Mouse (Mus musculus): Measurements from ENCODE around the gene Dmgdh. TPM values are rescaled to one million over a fixed set of nuclear protein-coding genes. Genes with fewer than 3 reads are reported as not detected.

Dmgdh gene
- polyA plus RNA-seq, 1 experiment = 0.72 TPM

- H3K27ac ChIP-seq (ENCODE audit: insufficient read depth, low read length) = no peak overlapping the region
- no peaks in the 10 kb centered on the region; the same call in 1 of the 2 replicates for H3K9me3 ChIP-seq (replicated peaks; ENCODE audit: control insufficient read depth, insufficient read depth, low read length, poor library complexity, severe bottlenecking)
- H3K4me3 ChIP-seq (ENCODE audit: low read depth, low read length) = no peak overlapping the region
- no peak for TF ChIP-seq CTCF (IDR thresholded peaks at IDR 0.05; ENCODE audit: low read depth, low read length)
- no peak for TF ChIP-seq EP300 (IDR thresholded peaks at IDR 0.05; ENCODE audit: insufficient read depth, low read depth, low read length)
- no peak for TF ChIP-seq POLR2A (IDR thresholded peaks at IDR 0.05; ENCODE audit: insufficient read depth, low read length)
- H3K4me1 ChIP-seq (ENCODE audit: control insufficient read depth, insufficient read depth, low read length) = no peaks in the 10 kb centered on the region
- H3K27me3 ChIP-seq (ENCODE audit: control insufficient read depth, insufficient read depth, low read length, poor library complexity, severe bottlenecking) = no peaks in the 10 kb centered on the region
- no peak overlapping the region for H3K9ac ChIP-seq (ENCODE audit: low read depth, poor library complexity, severe bottlenecking)
- no peaks in the 10 kb centered on the region for H3K36me3 ChIP-seq (ENCODE audit: control insufficient read depth, insufficient read depth, low read length, poor library complexity, severe bottlenecking)
Observed at GRCm38 (mm10) chr13:93667586-93667985, 6.6 kb upstream of the Dmgdh start.

- no peak overlapping the region for H3K9ac ChIP-seq (ENCODE audit: low read depth, poor library complexity, severe bottlenecking)
- H3K4me1 ChIP-seq (ENCODE audit: control insufficient read depth, insufficient read depth, low read length) = no peaks in the 10 kb centered on the region
- TF ChIP-seq POLR2A (IDR thresholded peaks at IDR 0.05; ENCODE audit: insufficient read depth, low read length) (no peak), CTCF (IDR thresholded peaks at IDR 0.05; ENCODE audit: low read depth, low read length) (no peak), EP300 (IDR thresholded peaks at IDR 0.05; ENCODE audit: insufficient read depth, low read depth, low read length) (no peak)
- H3K4me3 ChIP-seq (ENCODE audit: low read depth, low read length) = no peak overlapping the region
- H3K9me3 ChIP-seq (replicated peaks; ENCODE audit: control insufficient read depth, insufficient read depth, low read length, poor library complexity, severe bottlenecking) = no peaks in the 10 kb centered on the region; the same call in 1 of the 2 replicates
- H3K27me3 ChIP-seq (ENCODE audit: control insufficient read depth, insufficient read depth, low read length, poor library complexity, severe bottlenecking) = peaks cover 5% of the 10 kb centered on the region; the same call in 1 of the 2 replicates
- no peaks in the 10 kb centered on the region for H3K36me3 ChIP-seq (ENCODE audit: control insufficient read depth, insufficient read depth, low read length, poor library complexity, severe bottlenecking)
- H3K27ac ChIP-seq (ENCODE audit: insufficient read depth, low read length) = no peak overlapping the region
Observed at GRCm38 (mm10) chr13:93672371-93672770, 1.9 kb upstream of the Dmgdh start.

- H3K27ac ChIP-seq (ENCODE audit: insufficient read depth, low read length) = no peak overlapping the region
- H3K4me3 ChIP-seq (ENCODE audit: low read depth, low read length) = no peak overlapping the region
- no peaks in the 10 kb centered on the region for H3K36me3 ChIP-seq (ENCODE audit: control insufficient read depth, insufficient read depth, low read length, poor library complexity, severe bottlenecking)
- no peaks in the 10 kb centered on the region; the same call in 1 of the 2 replicates for H3K9me3 ChIP-seq (replicated peaks; ENCODE audit: control insufficient read depth, insufficient read depth, low read length, poor library complexity, severe bottlenecking)
- H3K27me3 ChIP-seq (ENCODE audit: control insufficient read depth, insufficient read depth, low read length, poor library complexity, severe bottlenecking) = peaks cover 5% of the 10 kb centered on the region; the same call in 1 of the 2 replicates
- no peak overlapping the region for H3K9ac ChIP-seq (ENCODE audit: low read depth, poor library complexity, severe bottlenecking)
- no peaks in the 10 kb centered on the region for H3K4me1 ChIP-seq (ENCODE audit: control insufficient read depth, insufficient read depth, low read length)
- TF ChIP-seq POLR2A (IDR thresholded peaks at IDR 0.05; ENCODE audit: insufficient read depth, low read length) (no peak), EP300 (IDR thresholded peaks at IDR 0.05; ENCODE audit: insufficient read depth, low read depth, low read length) (no peak), CTCF (IDR thresholded peaks at IDR 0.05; ENCODE audit: low read depth, low read length) (no peak)
Observed at GRCm38 (mm10) chr13:93673296-93673695, 937 bp upstream of the Dmgdh start.

- Histone ChIP-seq H3K9me3 (replicated peaks; ENCODE audit: control insufficient read depth, insufficient read depth, low read length, poor library complexity, severe bottlenecking) (no peaks in the 10 kb centered on the region), H3K27me3 (ENCODE audit: control insufficient read depth, insufficient read depth, low read length, poor library complexity, severe bottlenecking) (peaks cover 5% of the 10 kb centered on the region; the same call in 1 of the 2 replicates), H3K9ac (ENCODE audit: low read depth, poor library complexity, severe bottlenecking) (no peak overlapping the region), H3K27ac (ENCODE audit: insufficient read depth, low read length) (no peak overlapping the region), H3K4me3 (ENCODE audit: low read depth, low read length) (no peak overlapping the region), H3K4me1 (ENCODE audit: control insufficient read depth, insufficient read depth, low read length) (no peaks in the 10 kb centered on the region), H3K36me3 (ENCODE audit: control insufficient read depth, insufficient read depth, low read length, poor library complexity, severe bottlenecking) (no peaks in the 10 kb centered on the region)
- no peak for TF ChIP-seq EP300 (IDR thresholded peaks at IDR 0.05; ENCODE audit: insufficient read depth, low read depth, low read length)
Observed at GRCm38 (mm10) chr13:93676864-93677263, 2.6 kb downstream of the Dmgdh start.

GRCm38 (mm10) chr13:93683336-93683735 is 9.1 kb downstream of the Dmgdh start:
- no peaks in the 10 kb centered on the region for H3K27me3 ChIP-seq (ENCODE audit: control insufficient read depth, insufficient read depth, low read length, poor library complexity, severe bottlenecking)
- H3K27ac ChIP-seq (ENCODE audit: insufficient read depth, low read length) = no peak overlapping the region

GRCm38 (mm10) chr13:93685226-93685625 is 11.0 kb downstream of the Dmgdh start:
- no peaks in the 10 kb centered on the region for H3K36me3 ChIP-seq (ENCODE audit: control insufficient read depth, insufficient read depth, low read length, poor library complexity, severe bottlenecking)
- H3K27me3 ChIP-seq (ENCODE audit: control insufficient read depth, insufficient read depth, low read length, poor library complexity, severe bottlenecking) = no peaks in the 10 kb centered on the region
- no peaks in the 10 kb centered on the region for H3K9me3 ChIP-seq (replicated peaks; ENCODE audit: control insufficient read depth, insufficient read depth, low read length, poor library complexity, severe bottlenecking)
- no peak overlapping the region for H3K4me3 ChIP-seq (ENCODE audit: low read depth, low read length)
- H3K9ac ChIP-seq (ENCODE audit: low read depth, poor library complexity, severe bottlenecking) = no peak overlapping the region
- H3K4me1 ChIP-seq (ENCODE audit: control insufficient read depth, insufficient read depth, low read length) = no peaks in the 10 kb centered on the region
- TF ChIP-seq POLR2A (IDR thresholded peaks at IDR 0.05; ENCODE audit: insufficient read depth, low read length) (no peak), CTCF (IDR thresholded peaks at IDR 0.05; ENCODE audit: low read depth, low read length) (no peak), EP300 (IDR thresholded peaks at IDR 0.05; ENCODE audit: insufficient read depth, low read depth, low read length) (no peak)
- no peak overlapping the region for H3K27ac ChIP-seq (ENCODE audit: insufficient read depth, low read length)

More at GRCm38 (mm10) chr13:93683336-93683735, 9.1 kb downstream of the Dmgdh start:
- Histone ChIP-seq H3K4me1 (ENCODE audit: control insufficient read depth, insufficient read depth, low read length) (no peaks in the 10 kb centered on the region), H3K9me3 (replicated peaks; ENCODE audit: control insufficient read depth, insufficient read depth, low read length, poor library complexity, severe bottlenecking) (no peaks in the 10 kb centered on the region), H3K36me3 (ENCODE audit: control insufficient read depth, insufficient read depth, low read length, poor library complexity, severe bottlenecking) (no peaks in the 10 kb centered on the region), H3K4me3 (ENCODE audit: low read depth, low read length) (no peak overlapping the region), H3K9ac (ENCODE audit: low read depth, poor library complexity, severe bottlenecking) (no peak overlapping the region)
- TF ChIP-seq EP300 (IDR thresholded peaks at IDR 0.05; ENCODE audit: insufficient read depth, low read depth, low read length) = no peak
